Mouse (Mus musculus): Measurements from ENCODE around the gene Trim27. TPM values are rescaled to one million over a fixed set of nuclear protein-coding genes. Genes with fewer than 3 reads are reported as not detected.

Gene Trim27
- polyA plus RNA-seq, 1 experiment from 2014 or later = 81.0 TPM

DNA sequence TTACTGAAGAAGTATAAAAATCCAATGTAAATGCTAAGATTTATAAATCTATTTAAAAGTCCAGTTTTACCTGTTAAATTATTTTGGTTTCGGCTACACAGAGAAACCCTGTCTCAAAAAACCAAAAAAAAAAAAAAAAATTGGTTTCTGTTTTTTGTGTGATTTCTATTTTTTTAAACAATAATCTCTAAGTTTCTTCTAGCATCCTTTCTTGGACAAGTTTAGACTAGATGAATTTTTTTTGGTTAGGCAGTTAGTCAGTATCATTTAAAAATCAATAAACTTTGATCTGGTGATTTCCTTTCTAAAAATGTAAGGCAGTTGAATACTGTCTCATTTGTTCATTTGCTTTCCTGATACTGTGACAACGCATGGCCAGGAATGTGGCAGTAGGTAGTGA lies 19.1 kb downstream of the Trim27 start:
- no peaks in the 10 kb centered on the region for H3K9me3 ChIP-seq
- no peak overlapping the region for H3K4me3 ChIP-seq
- H3K27ac ChIP-seq = no peak overlapping the region
- H3K36me3 ChIP-seq (replicated peaks) = peaks cover 2% of the 10 kb centered on the region; the same call in 1 of the 2 replicates
- peaks cover 5% of the 10 kb centered on the region; the same call in 1 of the 2 replicates for H3K4me1 ChIP-seq
- no peak overlapping the region for H3K4me2 ChIP-seq
- no peaks in the 10 kb centered on the region for H3K27me3 ChIP-seq (replicated peaks)
- no peak for ATAC-seq (replicated peaks)
- WGBS = 77% methylated on average over 2 of the region's 2 CpGs
- H3K9ac ChIP-seq = no peak overlapping the region

DNA sequence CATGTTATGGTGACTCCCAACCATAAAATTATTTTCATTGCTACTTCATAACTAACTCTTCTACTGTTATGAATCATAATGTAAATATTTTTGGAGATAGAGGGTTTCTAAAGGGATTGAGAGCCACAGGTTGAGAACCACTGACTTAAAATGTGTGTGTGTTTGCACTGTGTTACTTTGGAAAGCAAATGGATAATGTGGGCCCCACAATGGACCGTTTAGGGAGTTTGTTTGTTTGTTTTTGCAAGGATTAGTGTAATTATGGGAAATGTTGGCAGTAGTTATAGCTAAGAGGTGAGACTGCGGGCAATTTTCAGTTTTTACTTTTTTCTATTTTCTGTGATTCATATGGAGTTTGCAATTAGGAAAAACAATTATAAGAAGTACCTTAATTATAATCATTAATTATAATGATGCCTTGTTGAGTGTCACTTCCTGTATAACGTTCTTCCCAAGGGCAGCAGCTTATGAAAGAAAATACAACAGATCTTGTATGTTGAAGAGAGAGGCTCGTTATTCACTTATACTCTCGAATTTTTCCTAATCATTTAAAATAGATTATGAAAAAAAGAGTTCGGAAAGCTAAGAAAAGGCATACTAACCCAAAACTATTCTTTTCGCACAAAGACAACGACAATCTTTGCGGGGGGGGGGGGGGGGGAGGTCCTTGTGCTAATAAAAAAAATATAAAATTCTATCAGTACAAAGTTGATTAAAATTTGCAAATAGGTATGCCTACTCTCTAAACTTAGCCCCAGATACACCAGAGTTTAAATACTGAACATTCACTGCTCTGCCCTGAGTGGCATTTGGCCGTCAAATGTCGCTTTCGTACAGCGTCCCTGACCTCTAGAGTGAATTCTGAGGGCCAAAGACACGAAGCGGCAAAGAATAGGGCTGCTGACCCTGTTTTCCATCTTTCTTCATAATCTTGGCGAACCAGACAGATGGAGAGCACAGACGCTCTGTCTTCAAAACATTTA lies 20.1 kb downstream of the Trim27 start:
- Histone ChIP-seq H3K36me3 (replicated peaks) (no peaks in the 10 kb centered on the region), H3K4me1 (peaks cover 5% of the 10 kb centered on the region; the same call in 1 of the 2 replicates), H3K4me2 (peak overlapping the region; percentile 53), H3K27me3 (replicated peaks) (no peaks in the 10 kb centered on the region), H3K9me3 (no peaks in the 10 kb centered on the region), H3K9ac (peak overlapping the region; percentile 9; the same call in 1 of the 2 replicates), H3K4me3 (peak overlapping the region; percentile 92), H3K27ac (peak overlapping the region; percentile 49; the same call in 1 of the 2 replicates)
- WGBS = 3% methylated on average over 17 of the region's 17 CpGs
- peak; percentile 69 for ATAC-seq (replicated peaks)

DNA sequence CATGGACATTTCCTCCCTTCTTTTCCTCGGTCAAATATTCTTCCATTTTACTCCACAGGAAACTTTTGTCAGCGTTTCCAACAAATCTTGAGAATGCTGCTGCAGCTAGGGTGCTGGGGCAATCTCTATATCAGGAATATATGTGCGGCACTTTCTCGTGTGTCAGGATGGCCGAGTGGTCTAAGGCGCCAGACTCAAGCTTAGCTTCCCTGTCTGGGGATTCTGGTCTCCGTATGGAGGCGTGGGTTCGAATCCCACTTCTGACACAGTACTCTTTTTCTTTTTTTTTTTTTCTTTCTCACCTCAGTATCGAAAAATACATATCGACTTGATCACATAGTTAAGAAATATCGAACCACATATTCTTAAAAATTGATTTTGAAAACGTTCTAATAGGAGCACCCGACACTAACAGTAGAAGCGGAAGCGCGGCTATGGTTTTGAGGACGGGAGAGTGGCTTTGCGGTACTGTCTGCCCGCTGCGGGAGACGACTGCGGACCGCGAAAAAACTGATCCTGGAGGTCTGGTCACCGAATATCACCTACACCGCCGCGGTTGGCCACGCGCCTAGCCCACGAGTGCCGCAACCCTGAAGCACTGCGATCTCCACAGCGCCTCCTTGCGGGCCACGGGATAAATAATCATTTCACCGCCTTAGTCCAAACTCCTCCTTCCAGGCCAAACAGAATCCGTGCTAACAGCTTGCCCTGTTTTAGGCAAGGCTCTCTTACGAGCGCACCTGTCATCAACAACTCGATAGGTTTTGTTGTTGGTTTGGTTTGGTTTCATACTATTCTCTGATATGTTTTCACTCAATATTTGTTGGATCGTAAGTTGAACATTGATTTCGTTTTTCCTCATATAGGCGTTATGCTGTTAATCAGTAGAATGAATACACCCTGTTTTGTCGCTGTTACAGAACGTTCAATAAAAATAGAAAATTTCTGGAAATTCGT lies 21.1 kb downstream of the Trim27 start:
- Histone ChIP-seq H3K4me3 (peak overlapping the region; percentile 92), H3K27ac (peak overlapping the region; percentile 85), H3K36me3 (replicated peaks) (no peaks in the 10 kb centered on the region), H3K4me2 (peak overlapping the region; percentile 53), H3K27me3 (replicated peaks) (no peaks in the 10 kb centered on the region), H3K4me1 (peaks cover 5% of the 10 kb centered on the region; the same call in 1 of the 2 replicates), H3K9ac (peak overlapping the region; percentile 65), H3K9me3 (no peaks in the 10 kb centered on the region)
- 4% methylated on average over 48 of the region's 48 CpGs for WGBS
- ATAC-seq (replicated peaks) = peak; percentile 99

DNA sequence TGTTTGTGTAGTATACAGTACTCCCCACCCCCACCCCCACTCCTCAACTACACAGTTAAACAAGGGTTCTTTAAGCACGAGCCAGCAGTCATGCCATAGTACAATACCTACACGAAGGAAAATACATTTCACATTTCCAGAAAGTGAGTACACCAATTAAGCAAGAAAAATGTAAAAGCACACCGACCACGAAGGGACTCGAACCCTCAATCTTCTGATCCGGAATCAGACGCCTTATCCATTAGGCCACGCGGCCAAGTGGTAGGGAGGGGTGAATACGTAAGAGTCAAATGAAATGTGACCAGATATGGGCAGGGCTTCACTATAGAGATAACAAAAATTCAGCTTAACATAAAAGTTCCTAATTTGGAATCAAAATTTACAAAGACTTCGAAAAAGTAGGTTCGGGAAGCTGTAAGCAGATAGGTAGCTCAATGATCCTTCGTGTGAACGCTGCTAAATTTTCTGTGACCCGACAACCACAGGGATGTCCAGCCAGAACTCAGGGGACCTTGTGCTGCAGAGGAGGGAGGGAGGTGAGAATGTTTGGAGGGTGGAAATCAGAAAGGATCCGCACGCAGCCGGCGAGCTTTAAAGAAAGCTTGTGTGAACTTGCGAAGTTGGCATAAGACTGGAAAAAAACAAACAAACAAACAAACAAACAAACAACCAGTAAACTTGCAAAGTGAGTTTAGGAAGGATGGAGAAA lies 36.2 kb downstream of the Trim27 start:
- Histone ChIP-seq H3K4me1 (no peaks in the 10 kb centered on the region), H3K4me2 (peak overlapping the region; percentile 48), H3K9me3 (no peaks in the 10 kb centered on the region), H3K9ac (no peak overlapping the region), H3K27me3 (replicated peaks) (no peaks in the 10 kb centered on the region; the same call in 1 of the 2 replicates), H3K36me3 (replicated peaks) (no peaks in the 10 kb centered on the region), H3K27ac (no peak overlapping the region), H3K4me3 (peak overlapping the region; percentile 35)
- peak; percentile 84 for ATAC-seq (replicated peaks)
- 2% methylated on average over 20 of the region's 20 CpGs for WGBS

DNA sequence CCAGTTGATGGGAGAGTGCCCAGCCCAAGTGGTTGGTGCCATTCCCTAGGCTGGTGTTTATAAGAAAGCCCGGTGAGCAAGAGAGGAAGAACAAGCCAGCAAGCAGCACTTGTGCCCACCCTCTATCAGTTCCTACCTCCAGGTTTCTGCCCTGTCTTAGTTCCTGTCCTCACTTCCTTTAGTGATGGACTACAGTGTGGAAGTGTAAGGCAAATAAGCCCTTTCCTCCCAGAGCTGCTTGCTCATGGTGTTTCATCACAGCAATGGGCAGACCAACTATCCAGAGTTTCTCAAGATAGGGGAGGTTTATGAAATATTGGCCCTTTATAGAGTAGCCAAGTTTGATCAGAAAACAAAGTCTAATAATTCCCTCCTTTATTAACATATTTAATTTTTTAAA lies 37.5 kb downstream of the Trim27 start:
- Histone ChIP-seq H3K27ac (no peak overlapping the region), H3K36me3 (replicated peaks) (no peaks in the 10 kb centered on the region), H3K27me3 (replicated peaks) (no peaks in the 10 kb centered on the region; the same call in 1 of the 2 replicates), H3K4me1 (peaks cover 8% of the 10 kb centered on the region; the same call in 1 of the 2 replicates), H3K4me3 (no peak overlapping the region), H3K9ac (no peak overlapping the region), H3K4me2 (no peak overlapping the region), H3K9me3 (no peaks in the 10 kb centered on the region)
- ATAC-seq (replicated peaks) = no peak
- 64% methylated on average over 1 of the region's 1 CpGs for WGBS

DNA sequence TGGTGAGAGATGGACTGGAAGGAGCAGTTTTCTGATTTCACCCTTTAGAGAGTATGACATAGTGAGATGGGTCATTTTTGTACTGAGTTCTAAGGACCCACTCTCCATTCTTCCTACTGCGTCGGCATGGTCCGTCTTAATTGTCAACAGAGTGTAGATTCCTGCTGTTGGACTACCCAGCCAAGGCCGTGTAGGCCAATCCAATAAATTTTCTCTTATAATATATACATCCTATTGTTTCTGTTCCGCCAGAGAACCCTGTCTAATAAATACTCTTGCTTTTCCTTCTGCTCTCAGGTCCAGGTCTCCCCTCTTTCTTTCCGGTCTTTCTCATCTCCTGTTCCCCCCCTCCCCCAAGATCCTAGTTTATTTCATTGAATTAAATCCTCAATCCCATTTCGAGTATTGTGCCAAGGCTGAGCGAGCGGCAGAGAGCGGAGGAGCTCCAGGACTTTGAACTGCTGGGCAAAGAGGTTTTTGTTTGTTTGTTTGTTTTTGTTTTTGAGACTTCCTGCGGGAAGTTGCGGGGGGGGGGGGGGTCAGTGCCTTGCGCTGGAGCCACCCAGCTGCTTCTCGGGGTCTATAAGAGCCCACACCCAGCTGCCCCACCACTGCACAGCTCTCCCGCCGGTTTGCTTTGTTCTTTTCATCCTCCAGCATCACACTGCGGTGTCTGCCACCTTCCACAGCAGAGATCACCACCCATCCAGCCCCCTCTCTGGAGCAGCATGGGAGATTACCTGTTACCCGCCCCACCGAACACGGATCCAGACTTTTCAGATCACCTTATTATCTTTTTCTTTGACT lies 42.6 kb downstream of the Trim27 start:
- H3K27me3 ChIP-seq (replicated peaks) = peaks cover 3% of the 10 kb centered on the region; the same call in 1 of the 2 replicates
- H3K36me3 ChIP-seq (replicated peaks) = no peaks in the 10 kb centered on the region
- no peaks in the 10 kb centered on the region for H3K9me3 ChIP-seq
- H3K4me2 ChIP-seq = peak overlapping the region; percentile 58
- peak; percentile 96 for ATAC-seq (replicated peaks)
- H3K9ac ChIP-seq = peak overlapping the region; percentile 58
- 2% methylated on average over 20 of the region's 20 CpGs for WGBS
- peak overlapping the region; percentile 92 for H3K27ac ChIP-seq
- peaks cover 16% of the 10 kb centered on the region for H3K4me1 ChIP-seq
- H3K4me3 ChIP-seq = peak overlapping the region; percentile 59

DNA sequence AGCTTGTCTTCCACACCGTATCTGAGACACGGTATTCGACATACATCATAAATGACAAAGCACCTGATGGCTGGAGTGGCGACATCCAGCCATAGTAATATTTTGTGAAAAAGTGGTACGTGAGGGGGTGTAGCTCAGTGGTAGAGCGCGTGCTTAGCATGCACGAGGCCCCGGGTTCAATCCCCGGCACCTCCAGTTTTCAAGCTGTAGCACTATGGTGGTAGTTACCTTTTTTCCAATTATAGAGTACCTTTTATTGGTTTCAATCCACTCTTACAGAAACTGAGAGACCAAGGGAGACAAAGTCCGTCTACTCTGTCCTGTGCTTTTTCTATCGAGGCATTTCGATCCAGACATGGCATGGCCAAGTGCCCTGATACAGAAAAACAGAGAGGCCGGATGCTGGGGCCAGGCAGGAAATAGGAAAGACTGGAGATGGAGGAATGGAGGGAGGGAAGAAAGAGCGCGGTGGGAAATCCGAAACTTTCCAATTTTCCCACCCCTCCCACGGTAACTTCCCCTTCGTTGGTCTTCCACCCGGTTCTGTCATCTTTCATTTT lies 43.3 kb downstream of the Trim27 start:
- Histone ChIP-seq H3K4me2 (peak overlapping the region; percentile 58), H3K36me3 (replicated peaks) (no peaks in the 10 kb centered on the region), H3K4me3 (peak overlapping the region; percentile 59), H3K4me1 (peaks cover 16% of the 10 kb centered on the region), H3K9ac (peak overlapping the region; percentile 58), H3K9me3 (no peaks in the 10 kb centered on the region), H3K27me3 (replicated peaks) (peaks cover 3% of the 10 kb centered on the region; the same call in 1 of the 2 replicates), H3K27ac (peak overlapping the region; percentile 92)
- ATAC-seq (replicated peaks) = peak; percentile 96
- under 1% methylated on average over 20 of the region's 20 CpGs for WGBS

DNA sequence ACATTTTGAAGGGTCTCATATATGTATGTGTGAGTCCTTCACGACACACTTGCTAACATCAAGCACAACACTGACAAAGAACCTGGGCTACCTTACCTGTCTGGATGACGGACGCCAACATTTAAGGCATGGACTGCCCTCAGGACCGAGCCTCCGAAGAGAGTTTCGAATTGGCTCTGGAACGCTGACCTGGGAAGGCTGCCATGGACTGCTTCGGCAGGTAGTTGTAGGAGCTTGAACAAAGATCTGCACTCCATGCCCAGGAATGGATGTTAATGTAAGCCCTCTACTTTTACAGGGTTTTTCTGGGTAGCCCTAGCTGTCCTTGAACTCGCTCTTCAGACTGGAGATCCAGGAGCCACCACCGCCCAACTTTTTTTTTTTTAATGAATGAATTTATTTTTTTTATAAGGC lies 44.0 kb downstream of the Trim27 start:
- WGBS = 3% methylated on average over 10 of the region's 10 CpGs

DNA sequence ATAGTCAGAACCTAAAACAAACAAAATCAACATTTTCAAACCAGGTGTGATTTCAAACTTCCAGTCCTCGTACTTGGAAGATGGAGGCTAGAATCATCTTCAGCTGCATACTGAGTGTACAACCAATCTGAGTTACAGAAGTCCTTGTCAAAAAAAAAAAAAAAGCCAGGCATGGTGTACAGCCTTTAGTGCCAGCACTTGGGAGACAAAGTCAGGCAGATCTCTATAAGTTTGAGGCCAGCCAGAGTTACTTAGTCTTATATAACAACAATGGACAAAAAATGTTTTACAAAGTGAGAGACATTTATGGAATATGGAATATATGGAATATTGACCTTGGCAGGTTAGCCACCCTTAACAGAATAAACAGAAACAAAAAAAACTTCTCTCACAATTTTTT lies 45.1 kb downstream of the Trim27 start:
- H3K27me3 ChIP-seq (replicated peaks) = peaks cover 3% of the 10 kb centered on the region; the same call in 1 of the 2 replicates
- no peak overlapping the region for H3K4me3 ChIP-seq
- H3K4me2 ChIP-seq = no peak overlapping the region
- no peak overlapping the region for H3K9ac ChIP-seq
- H3K9me3 ChIP-seq = no peaks in the 10 kb centered on the region
- no peak overlapping the region for H3K27ac ChIP-seq
- 88% methylated on average over 1 of the region's 1 CpGs for WGBS
- no peak for ATAC-seq (replicated peaks)
- peaks cover 16% of the 10 kb centered on the region for H3K4me1 ChIP-seq
- H3K36me3 ChIP-seq (replicated peaks) = no peaks in the 10 kb centered on the region

More for the DNA sequence above, 44.0 kb downstream of the Trim27 start:
- H3K27me3 ChIP-seq (replicated peaks) = peaks cover 3% of the 10 kb centered on the region; the same call in 1 of the 2 replicates
- peak overlapping the region; percentile 32; the same call in 1 of the 2 replicates for H3K9ac ChIP-seq
- no peak overlapping the region for H3K27ac ChIP-seq
- H3K4me2 ChIP-seq = peak overlapping the region; percentile 58
- ATAC-seq (replicated peaks) = no peak
- H3K36me3 ChIP-seq (replicated peaks) = no peaks in the 10 kb centered on the region
- peaks cover 16% of the 10 kb centered on the region for H3K4me1 ChIP-seq
- no peaks in the 10 kb centered on the region for H3K9me3 ChIP-seq
- H3K4me3 ChIP-seq = peak overlapping the region; percentile 59

DNA sequence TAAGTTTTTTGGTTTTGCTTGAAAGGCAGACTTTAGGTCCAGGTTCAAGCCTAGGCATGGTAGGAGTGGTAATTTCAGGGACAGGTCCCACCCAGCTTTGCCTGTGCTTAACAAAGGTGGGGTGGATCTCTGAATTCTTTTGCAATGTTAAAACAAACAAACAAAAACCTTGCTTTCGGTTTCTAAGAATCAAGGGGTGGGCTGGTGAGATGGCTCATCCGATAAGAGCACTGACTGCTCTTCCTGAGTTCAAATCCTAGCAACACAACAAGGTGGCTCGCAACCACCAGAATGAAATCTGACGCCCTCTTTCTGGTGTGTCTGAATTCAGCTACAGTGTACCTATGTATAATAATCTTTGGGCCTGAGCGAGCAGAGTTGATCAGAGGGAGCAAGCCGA lies 46.0 kb downstream of the Trim27 start:
- no peak overlapping the region for H3K4me2 ChIP-seq
- 69% methylated on average over 6 of the region's 6 CpGs for WGBS

More for the DNA sequence above, 46.0 kb downstream of the Trim27 start:
- Histone ChIP-seq H3K36me3 (replicated peaks) (no peaks in the 10 kb centered on the region), H3K4me3 (no peak overlapping the region), H3K4me1 (peaks cover 16% of the 10 kb centered on the region), H3K27ac (no peak overlapping the region), H3K9me3 (no peaks in the 10 kb centered on the region), H3K9ac (no peak overlapping the region), H3K27me3 (replicated peaks) (0 out of 2 replicates have a peak, but pooled peaks cover 3% of the 10 kb centered on the region)
- ATAC-seq (replicated peaks) = no peak
